Mouse (Mus musculus) ES-E14 (cell line): ENCODE results near the gene Zfp184. TPM values are rescaled to one million over a fixed set of nuclear protein-coding genes. Genes with fewer than 3 reads are reported as not detected.

Experiments used
- DNase-seq: peaks from one replicate; pipeline ENCODE4 v3.0.0-alpha.2; 2013; ENCODE audit warnings: low read depth, low spot score
- H3K27ac ChIP-seq: 2 replicates; pipeline ENCODE4 v1.5.1; 2012; ENCODE audit warnings: low read depth, mild to moderate bottlenecking, low read length, moderate library complexity, mixed read lengths; ENCODE audit not compliant: poor library complexity, insufficient read depth, severe bottlenecking
- H3K36me3 ChIP-seq: 2 replicates; pipeline ENCODE4 v1.6.1; 2012; ENCODE audit warnings: mild to moderate bottlenecking, low read length, moderate library complexity, mixed read lengths; ENCODE audit not compliant: control insufficient read depth, poor library complexity, insufficient read depth, severe bottlenecking
- H3K4me1 ChIP-seq, 2 experiments: fragments of 150-350 bp in 1 of 2; sonication (generic) in 1 of 2; 2 replicates each; pipeline ENCODE4 v1.6.1; 2012; ENCODE audit warnings: low read length in 2 of 2, mild to moderate bottlenecking in 1 of 2, mixed read lengths in 1 of 2; ENCODE audit not compliant: control insufficient read depth in 2 of 2, insufficient read depth in 2 of 2, poor library complexity in 1 of 2
- H3K4me3 ChIP-seq, 2 experiments: fragments of 150-350 bp in 1 of 2; sonication (generic) in 1 of 2; 2 replicates each; pipeline ENCODE4 v1.5.1; 2012; ENCODE audit warnings: low read length in 2 of 2, low read depth in 1 of 2, mild to moderate bottlenecking in 1 of 2, mixed read lengths in 1 of 2; ENCODE audit not compliant: insufficient read depth in 1 of 2, poor library complexity in 1 of 2, severe bottlenecking in 1 of 2
- H3K9ac ChIP-seq: 2 replicates; pipeline ENCODE4 v1.6.1; 2012; ENCODE audit warnings: low read depth, mild to moderate bottlenecking, low read length, mixed read lengths; ENCODE audit not compliant: poor library complexity, insufficient read depth, severe bottlenecking
- H3K9me3 ChIP-seq: fragments of 150-350 bp; sonication (generic); 2 replicates; pipeline ENCODE4 v1.6.1; 2012; ENCODE audit warnings: low read depth, mild to moderate bottlenecking, low read length; ENCODE audit not compliant: control insufficient read depth, insufficient read depth
- CHD2 ChIP-seq: IDR thresholded peaks from 2 replicates; pipeline ENCODE4 v1.6.1; 2014; ENCODE audit warnings: mild to moderate bottlenecking, low read depth, low read length, inconsistent platforms
- HCFC1 ChIP-seq: IDR thresholded peaks from 2 replicates; pipeline ENCODE4 v1.6.1; 2012; ENCODE audit warnings: low read length, inconsistent platforms, borderline replicate concordance; ENCODE audit not compliant: insufficient read depth
- MAFK ChIP-seq: IDR thresholded peaks from 2 replicates; pipeline ENCODE4 v1.6.1; 2014; ENCODE audit warnings: mild to moderate bottlenecking, low read depth, low read length, inconsistent platforms; ENCODE audit not compliant: insufficient read depth
- ZC3H11A ChIP-seq: IDR thresholded peaks from 2 replicates; pipeline ENCODE4 v1.6.1; 2012; ENCODE audit warnings: low read depth, mild to moderate bottlenecking, inconsistent platforms, low read length, borderline replicate concordance
- ZNF384 ChIP-seq: IDR thresholded peaks from 2 replicates; pipeline ENCODE4 v1.6.1; 2012; ENCODE audit warnings: low read depth, low read length, inconsistent platforms
- in situ Hi-C, 2 experiments: fragments of 600-800 bp; cut with MboI; formaldehyde crosslinking; loops; one replicate each; pipeline ENCODE4 v1.15.1; 2025; ENCODE audit warnings: low sequenced_read_pairs in 2 of 2, inconsistent platforms in 1 of 2; ENCODE audit not compliant: unreplicated experiment in 2 of 2
- total RNA-seq: library from RNA; depleted of rRNA; stranded (reverse); fragments of 300-350 nt; gene quantifications from 2 replicates; pipeline ENCODE4 v1.2.3, GENCODE M21; 2012

Gene Zfp184
- total RNA-seq, 1 experiment: 6.2 TPM

DNA sequence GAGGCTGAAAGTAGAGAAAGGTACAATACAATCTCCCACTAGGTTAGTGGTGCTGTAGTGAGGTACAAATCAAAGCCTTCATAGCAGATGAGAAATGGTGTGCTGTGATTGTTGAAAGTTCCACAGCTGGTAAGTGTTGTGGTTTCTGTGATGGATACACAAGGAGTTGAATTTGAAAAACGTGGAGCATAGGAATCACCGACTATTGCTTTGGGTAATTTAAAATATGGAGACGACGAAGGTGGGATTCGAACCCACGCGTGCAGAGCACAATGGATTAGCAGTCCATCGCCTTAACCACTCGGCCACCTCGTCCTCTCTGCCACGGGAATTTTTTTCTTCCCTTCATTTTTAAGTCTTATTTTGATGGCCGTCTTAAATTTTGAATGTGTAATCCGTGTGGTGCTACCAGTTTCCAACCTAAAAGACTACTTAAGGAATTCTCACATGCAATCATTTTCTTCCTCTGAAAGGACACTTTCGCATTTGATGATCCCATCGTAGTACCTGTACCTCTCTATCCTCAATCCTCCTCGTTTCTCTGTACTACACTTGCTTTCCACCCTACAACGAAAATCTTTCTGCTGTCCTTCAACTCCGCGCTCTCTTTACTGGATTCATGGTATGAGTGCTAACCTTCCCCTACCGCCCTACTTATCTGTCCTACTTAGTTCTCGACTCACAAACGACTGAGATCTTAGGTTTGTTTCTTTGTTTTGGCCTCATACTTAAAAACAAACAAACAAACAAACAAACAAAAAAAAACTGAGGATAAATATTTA lies 49.3 kb downstream of the Zfp184 start:
- no peak for TF ChIP-seq MAFK
- TF ChIP-seq HCFC1: no peak
- no peak for TF ChIP-seq ZC3H11A
- TF ChIP-seq CHD2: no peak
- TF ChIP-seq ZNF384: peak; percentile 46; the same call in 1 of the 2 replicates
- DNase-seq: no peak
- Histone ChIP-seq H3K9ac (no peak overlapping the region), H3K4me1 (peaks cover 5 to 8% of the 10 kb centered on the region in 2 experiments; a peak in 3 of 4 replicates), H3K27ac (no peak overlapping the region), H3K36me3 (no peaks in the 10 kb centered on the region), H3K4me3 (peak overlapping the region; percentile 50 to 52), H3K9me3 (no peaks in the 10 kb centered on the region)
- in situ Hi-C loops: no loop called here

DNA sequence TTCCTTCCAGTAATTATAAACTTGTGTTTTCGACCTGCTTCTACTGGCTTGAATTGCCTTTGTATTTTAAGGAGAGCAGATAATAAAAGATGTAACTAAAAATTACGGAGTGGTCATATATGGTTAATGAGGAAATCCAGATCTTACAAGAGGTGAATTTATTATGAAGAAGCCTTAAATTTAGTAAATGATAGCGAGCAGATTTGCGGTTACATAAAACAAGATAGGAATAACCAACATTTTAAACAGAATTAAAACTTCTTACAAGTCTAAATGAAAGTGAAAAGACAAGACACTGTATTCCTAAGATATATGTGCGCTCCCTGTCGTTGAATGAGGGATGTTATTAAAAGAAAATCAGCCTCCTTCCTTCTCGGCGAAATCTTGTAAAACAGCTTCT lies 50.0 kb downstream of the Zfp184 start:
- H3K36me3 ChIP-seq: no peaks in the 10 kb centered on the region
- peak overlapping the region; percentile 55 to 56 for H3K4me3 ChIP-seq
- peaks cover 5 to 8% of the 10 kb centered on the region in 2 experiments; a peak in 3 of 4 replicates for H3K4me1 ChIP-seq
- in situ Hi-C loops: no loop called here
- H3K9me3 ChIP-seq: no peaks in the 10 kb centered on the region
- DNase-seq: no peak
- no peak overlapping the region for H3K27ac ChIP-seq
- H3K9ac ChIP-seq: peak overlapping the region; percentile 13; the same call in 1 of the 2 replicates
- no peak for TF ChIP-seq HCFC1
- TF ChIP-seq MAFK: no peak
- TF ChIP-seq ZC3H11A: no peak
- no peak for TF ChIP-seq CHD2
- TF ChIP-seq ZNF384: no peak

DNA sequence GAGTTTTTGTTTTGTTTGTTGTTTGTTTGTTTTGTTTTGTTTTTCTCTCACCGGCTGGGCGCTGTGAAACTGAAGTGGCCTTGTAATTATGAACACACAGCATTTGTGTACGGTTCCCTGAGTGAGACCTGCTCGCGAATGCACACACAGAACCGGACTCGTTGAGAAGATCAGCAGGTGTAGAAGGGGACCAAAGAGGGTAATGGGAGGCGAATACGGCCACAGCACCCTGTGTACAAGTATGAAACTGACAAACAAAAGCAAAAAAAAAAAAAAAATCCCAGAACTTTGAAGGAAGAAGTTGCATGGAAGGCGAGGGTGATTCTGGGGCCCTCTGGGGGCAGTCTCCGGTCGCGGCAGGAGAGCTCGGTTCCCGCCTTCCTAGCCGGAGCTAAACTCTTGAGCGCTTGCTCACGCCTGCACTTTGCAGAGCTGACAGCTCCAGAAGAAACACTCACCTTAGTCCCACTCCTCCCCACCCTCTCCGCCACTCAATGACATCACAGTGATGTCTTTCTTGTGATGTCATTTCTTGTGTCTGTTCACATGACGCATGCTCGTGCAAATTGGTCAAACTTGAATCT lies 50.5 kb downstream of the Zfp184 start:
- TF ChIP-seq MAFK (no peak), ZNF384 (peak; percentile 91)
- peak overlapping the region; percentile 55 to 56 for H3K4me3 ChIP-seq
- no peaks in the 10 kb centered on the region for H3K9me3 ChIP-seq
- H3K27ac ChIP-seq: no peak overlapping the region
- peak overlapping the region; percentile 13; the same call in 1 of the 2 replicates for H3K9ac ChIP-seq
- H3K36me3 ChIP-seq: no peaks in the 10 kb centered on the region
- H3K4me1 ChIP-seq: peaks cover 5 to 8% of the 10 kb centered on the region in 2 experiments; a peak in 3 of 4 replicates
- no peak for DNase-seq
- in situ Hi-C loops: no loop called here

DNA sequence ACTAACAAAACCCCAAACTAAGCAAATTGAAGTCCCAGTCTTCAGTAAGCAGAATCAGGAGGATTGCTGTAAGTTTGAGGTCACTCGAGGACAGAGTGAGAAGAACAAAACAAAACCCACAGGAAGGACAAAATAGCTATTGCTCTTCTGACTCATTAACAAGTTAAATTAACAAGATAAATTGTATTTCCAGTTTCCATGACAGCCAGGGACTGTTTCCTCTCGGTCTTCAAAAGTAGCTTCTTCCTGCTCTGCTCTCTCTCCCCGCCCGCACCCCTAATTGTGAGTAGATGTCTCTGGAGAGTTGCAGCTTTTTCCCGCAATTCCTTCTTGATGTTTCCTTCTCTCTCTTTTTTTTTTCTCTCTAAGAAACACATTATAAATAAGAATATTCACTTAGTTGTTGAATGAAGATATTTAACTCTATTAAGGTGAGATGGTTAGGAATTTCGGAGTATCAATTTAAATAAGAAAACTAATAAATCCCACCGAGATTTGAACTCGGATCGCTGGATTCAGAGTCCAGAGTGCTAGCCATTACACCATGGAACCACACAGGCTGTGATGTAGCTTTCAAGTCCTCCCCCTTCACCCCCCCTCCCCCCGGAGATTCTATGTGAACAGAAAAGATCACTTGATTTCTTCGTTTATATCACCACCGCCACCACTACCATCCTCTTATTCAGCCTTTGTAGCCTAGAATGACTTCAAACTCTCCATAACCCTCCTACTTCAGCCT lies 51.4 kb downstream of the Zfp184 start:
- no peak overlapping the region for H3K9ac ChIP-seq

More for the DNA sequence above, 51.4 kb downstream of the Zfp184 start:
- in situ Hi-C loops: no loop called here
- Histone ChIP-seq H3K27ac (no peak overlapping the region), H3K36me3 (no peaks in the 10 kb centered on the region), H3K4me3 (peak overlapping the region; percentile 55 to 57), H3K4me1 (peaks cover 5 to 8% of the 10 kb centered on the region in 2 experiments; a peak in 3 of 4 replicates), H3K9me3 (no peaks in the 10 kb centered on the region)
- DNase-seq: no peak
- TF ChIP-seq CHD2 (no peak), HCFC1 (no peak), ZC3H11A (no peak), MAFK (peak; percentile 56; the same call in 1 of the 2 replicates), ZNF384 (no peak)
